Mouse (Mus musculus) olfactory bulb, adult 2 months (tissue): ENCODE results near the gene Ptov1.

ENCODE experiments used
- CTCF ChIP-seq: fragments of 200-500 bp; IDR thresholded peaks from 2 replicates; pipeline ENCODE4 v1.5.1; 2012; ENCODE audit warnings: low read depth, mild to moderate bottlenecking, low read length, moderate library complexity; ENCODE audit not compliant: insufficient read depth
- POLR2A ChIP-seq: fragments of 200-500 bp; IDR thresholded peaks from 2 replicates; pipeline ENCODE4 v1.6.1; 2012; ENCODE audit warnings: mild to moderate bottlenecking, low read depth, low read length, moderate library complexity; ENCODE audit not compliant: insufficient read depth

DNA sequence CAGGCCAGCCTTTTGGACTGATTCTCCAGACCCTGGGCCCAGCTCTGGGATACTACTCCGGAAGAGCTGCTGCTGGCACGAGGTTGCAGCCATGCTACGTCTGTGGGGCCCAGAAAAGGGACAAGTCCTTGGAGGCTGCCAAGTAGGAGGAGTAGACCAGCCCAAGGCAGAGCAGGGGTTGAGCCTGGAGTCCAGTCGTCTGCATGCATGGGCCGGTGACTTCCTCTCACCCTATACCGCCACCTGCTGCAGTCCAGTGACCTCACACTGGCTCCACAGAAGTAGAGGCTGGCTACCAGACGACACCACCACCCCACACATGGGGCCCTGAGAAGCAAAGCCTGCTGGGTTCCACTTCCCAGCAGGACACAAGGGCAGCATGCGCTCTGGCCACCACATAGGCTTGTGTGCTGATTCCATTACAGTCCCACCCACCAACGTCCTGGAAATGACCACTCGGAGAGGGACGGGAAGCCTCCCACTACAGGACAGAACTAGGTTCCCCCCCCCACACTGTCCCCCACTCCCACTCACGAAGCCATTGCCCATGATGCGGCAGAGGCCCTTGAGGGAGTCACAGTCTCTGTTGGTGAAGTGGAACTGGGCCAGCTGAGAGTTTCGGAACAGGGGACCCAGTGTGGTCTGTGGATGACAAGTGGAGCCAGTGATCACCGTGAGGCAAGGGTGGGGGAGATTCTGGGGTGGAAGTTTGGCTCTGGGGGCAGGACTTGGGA lies 3.1 kb downstream of the Ptov1 start:
- TF ChIP-seq CTCF (no peak), POLR2A (no peak)
